Mouse (Mus musculus) splenic B cell, adult 2 months (primary cell): ENCODE data around the gene Fam229b.

Experiments used
- DNase-seq: peaks from one replicate; pipeline ENCODE4 v3.0.0-alpha.2; 2011; ENCODE audit warnings: low read depth, low spot score
- H3K27me3 ChIP-seq: 2 replicates; pipeline ENCODE4 v1.6.1; 2012; ENCODE audit warnings: mild to moderate bottlenecking, low read length, moderate library complexity, mixed read lengths; ENCODE audit not compliant: control insufficient read depth, poor library complexity, insufficient read depth, severe bottlenecking
- H3K36me3 ChIP-seq: 2 replicates; pipeline ENCODE4 v1.6.1; 2012; ENCODE audit warnings: mild to moderate bottlenecking, low read length, moderate library complexity, mixed read lengths; ENCODE audit not compliant: control insufficient read depth, poor library complexity, insufficient read depth, severe bottlenecking

Gene Fam229b

GRCm38 (mm10) chr10:39072048-39072447 lies 61.7 kb downstream of the Fam229b start:
- DNase-seq, result no peak
- Histone ChIP-seq H3K36me3 (no peaks in the 10 kb centered on the region), H3K27me3 (no peaks in the 10 kb centered on the region)
